Mouse (Mus musculus) megakaryocyte, embryonic 14.5 days (primary cell): Measurements from ENCODE around the gene Polg2.

Experiments used
- FLI1 ChIP-seq: IDR thresholded peaks from 2 replicates; pipeline ENCODE4 v1.6.1; 2012; ENCODE audit warnings: low read length, inconsistent platforms, mixed read lengths
- GATA1 ChIP-seq: IDR thresholded peaks from 3 replicates; pipeline ENCODE4 v1.6.1; 2012; ENCODE audit warnings: mixed read lengths, low read length, inconsistent platforms, borderline replicate concordance

- TF ChIP-seq GATA1 = no peak
- TF ChIP-seq FLI1 = no peak
These were observed 8.9 kb upstream of the Polg2 start for GRCm38 (mm10) chr11:106788026-106788774.
